24 mouse cellular contexts compared by ENCODE assay signal in the genomic region with DNA sequence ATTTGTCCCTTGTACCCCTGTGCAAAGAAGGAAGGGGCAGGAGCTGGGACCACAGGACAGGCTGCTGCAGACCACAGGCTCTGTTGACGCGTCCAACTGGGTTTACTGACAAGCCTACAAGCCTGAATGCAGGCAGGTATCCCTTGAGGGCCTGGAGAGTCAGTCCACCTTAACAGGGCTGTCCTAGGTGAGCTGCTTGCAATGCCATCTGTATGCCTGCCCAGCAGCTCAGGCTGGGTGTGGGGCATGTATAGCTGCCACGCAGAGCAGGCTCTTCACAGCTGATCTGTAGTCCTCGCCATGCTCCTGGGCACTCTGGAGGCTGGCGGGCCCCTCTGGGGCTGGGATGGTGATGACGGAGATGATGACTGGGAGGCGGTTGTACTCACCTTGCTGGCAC. TPM values are rescaled to one million over a fixed set of nuclear protein-coding genes. Genes with fewer than 3 reads are reported as not detected.
"Had no signal": no experiment of that assay in that cellular context is flagged by ENCODE, and none has a peak within 500 bp of the region (broad histone marks: within the 10 kb centered on the region; RNA-seq: fewer than 3 reads in every experiment).

A gene (plus strand): TSS at position 301 of the 400 bp plus-strand sequence.

- H3K4me3 ChIP-seq: layer of hippocampus, adult 2 months; limb, embryonic 10.5 days; limb, embryonic 13.5 days; liver, embryonic 12.5 days; liver, embryonic 15.5 days; lung, embryonic 15.5 days; megakaryocyte, embryonic 14.5 days; midbrain, embryonic 10.5 days; midbrain, embryonic 15.5 days; neural tube, embryonic 12.5 days; neural tube, embryonic 15.5 days; stomach, embryonic 15.5 days had no signal

- H3K9me3 ChIP-seq: limb, embryonic 10.5 days; limb, embryonic 13.5 days; liver, embryonic 12.5 days; liver, embryonic 15.5 days; lung, embryonic 15.5 days; megakaryocyte, embryonic 14.5 days; midbrain, embryonic 10.5 days; midbrain, embryonic 15.5 days; neural tube, embryonic 12.5 days; neural tube, embryonic 15.5 days; stomach, embryonic 15.5 days had no signal

- H3K4me1 ChIP-seq: limb, embryonic 10.5 days; limb, embryonic 13.5 days; neural tube, embryonic 15.5 days; stomach, embryonic 15.5 days had no signal

- H3K9ac ChIP-seq: limb, embryonic 13.5 days; liver, embryonic 12.5 days; liver, embryonic 15.5 days; lung, embryonic 15.5 days; midbrain, embryonic 15.5 days; neural tube, embryonic 12.5 days; neural tube, embryonic 15.5 days; stomach, embryonic 15.5 days had no signal

- ATAC-seq: liver, embryonic 12.5 days; midbrain, embryonic 15.5 days had no signal

- H3K4me2 ChIP-seq: limb, embryonic 13.5 days; liver, embryonic 12.5 days; liver, embryonic 15.5 days; lung, embryonic 15.5 days; midbrain, embryonic 15.5 days; neural tube, embryonic 12.5 days; neural tube, embryonic 15.5 days; stomach, embryonic 15.5 days had no signal

- H3K27ac ChIP-seq: kidney, postnatal 0 days; layer of hippocampus, adult 2 months; limb, embryonic 10.5 days; limb, embryonic 13.5 days; liver, embryonic 12.5 days; liver, embryonic 15.5 days; lung, embryonic 15.5 days; midbrain, embryonic 10.5 days; midbrain, embryonic 15.5 days; neural tube, embryonic 12.5 days; neural tube, embryonic 15.5 days; stomach, embryonic 15.5 days had no signal

- H3K36me3 ChIP-seq: limb, embryonic 10.5 days; limb, embryonic 13.5 days; liver, embryonic 12.5 days; liver, embryonic 15.5 days; lung, embryonic 15.5 days; midbrain, embryonic 10.5 days; midbrain, embryonic 15.5 days; neural tube, embryonic 12.5 days; neural tube, embryonic 15.5 days; stomach, embryonic 15.5 days had no signal

- DNase-seq: kidney, adult 18-20 months; kidney, adult 9 months; layer of hippocampus, adult 9-11 months; liver; lung, adult 18-20 months; lung, postnatal 10 days; retina, postnatal 1 day; right cerebral cortex, postnatal 25 days; spleen, adult 18-20 months; thymus, postnatal 25 days had no signal

RNA-seq across cellular contexts. Expression of the gene that starts here (rescaled TPM):
- polyA plus RNA-seq: kidney, postnatal 0 days; liver, embryonic 12.5 days; liver, embryonic 15.5 days; lung, embryonic 15.5 days; midbrain, embryonic 10.5 days; neural tube, embryonic 12.5 days; stomach, embryonic 15.5 days; thymus, postnatal 0 days had no signal
